Mouse (Mus musculus) left cerebral cortex, adult 8-10 months (tissue): ENCODE data around the gene Il11ra1. TPM values are rescaled to one million over a fixed set of nuclear protein-coding genes. Genes with fewer than 3 reads are reported as not detected.

Experiments used
- DNase-seq, 2 experiments: peaks; one replicate each; pipeline ENCODE4 v3.0.0; 2022; ENCODE audit warnings: low spot score in 2 of 2
- total RNA-seq, 4 experiments: library from RNA; stranded (reverse); gene quantifications; 2 replicates each; pipeline ENCODE4 v1.2.4; 2022

Il11ra1 gene
- total RNA-seq, 4 experiments from 2014 or later, result 31.6 to 45.5 (median 38.1) TPM

- DNase-seq, result no peak
These were observed 8.5 kb downstream of the Il11ra1 start for GRCm38 (mm10) chr4:41708192-41708745.

- DNase-seq, result no peak
These were observed 10.4 kb downstream of the Il11ra1 start for GRCm38 (mm10) chr4:41710229-41710628.

GRCm38 (mm10) chr4:41711705-41712375 lies 12.1 kb downstream of the Il11ra1 start:
- DNase-seq, result no peak

- no peak for DNase-seq
These were observed 12.8 kb downstream of the Il11ra1 start for GRCm38 (mm10) chr4:41712421-41713196.

- peak; percentile 74 to 75 for DNase-seq
These were observed 13.6 kb downstream of the Il11ra1 start, which contains the start of gene Rpp25l for GRCm38 (mm10) chr4:41713197-41714067. Gene Rpp25l, minus strand, starts transcription at chr4:41713534.

- DNase-seq, result peak in 1 of 2 experiments; percentile 59
These were observed 14.5 kb downstream of the Il11ra1 start for GRCm38 (mm10) chr4:41714276-41714675.

GRCm38 (mm10) chr4:41715082-41715481 lies 15.3 kb downstream of the Il11ra1 start:
- no peak for DNase-seq

- no peak for DNase-seq
These were observed 15.8 kb downstream of the Il11ra1 start for GRCm38 (mm10) chr4:41715596-41715995.

GRCm38 (mm10) chr4:41716834-41717233 lies 17.0 kb downstream of the Il11ra1 start:
- no peak for DNase-seq

- peak; percentile 77 to 96 for DNase-seq
These were observed 23.1 kb downstream of the Il11ra1 start, which contains the start of gene Dctn3 for GRCm38 (mm10) chr4:41722918-41723351. Gene Dctn3, minus strand, starts transcription at chr4:41723170.

GRCm38 (mm10) chr4:41726826-41727621 lies 27.2 kb downstream of the Il11ra1 start:
- DNase-seq, result no peak

GRCm38 (mm10) chr4:41731052-41731765 lies 31.4 kb downstream of the Il11ra1 start, which contains the start of gene Arid3c:
Gene Arid3c, minus strand, starts transcription at chr4:41731142.
- DNase-seq, result no peak

GRCm38 (mm10) chr4:41737602-41738255 lies 37.9 kb downstream of the Il11ra1 start:
- DNase-seq, result peak; percentile 60 to 62

GRCm38 (mm10) chr4:41738256-41738603 lies 38.4 kb downstream of the Il11ra1 start:
- no peak for DNase-seq

- no peak for DNase-seq
These were observed 39.5 kb downstream of the Il11ra1 start for GRCm38 (mm10) chr4:41739260-41739659.

- DNase-seq, result peak; percentile 57 to 81
These were observed 40.8 kb downstream of the Il11ra1 start for GRCm38 (mm10) chr4:41740380-41741157.

- peak; percentile 88 to 94 for DNase-seq
These were observed 41.4 kb downstream of the Il11ra1 start for GRCm38 (mm10) chr4:41741158-41741560.

- no peak for DNase-seq
These were observed 44.3 kb downstream of the Il11ra1 start for GRCm38 (mm10) chr4:41744131-41744530.
